Mouse (Mus musculus) spleen, postnatal 36 days (tissue): ENCODE measurements at regions not wholly inside any gene's neighbourhood (a gene's known extent, or its start where the extent isn't known, plus 50 kb on each side); places are given as distances from the start of the nearest gene placed in this dataset.

Experiments
- DNase-seq, 2 experiments: peaks; one replicate each; pipeline ENCODE4 v3.0.0; 2022; ENCODE audit warnings: low spot score in 2 of 2, mixed read lengths in 1 of 2

GRCm38 (mm10) chr15:72101730-72102129 lies 1732.6 kb upstream of the Gm6569 start:
- DNase-seq, result no peak

GRCm38 (mm10) chr15:72105830-72106413 lies 1728.4 kb upstream of the Gm6569 start:
- DNase-seq, result no peak

GRCm38 (mm10) chr15:72110520-72110919 lies 1723.8 kb upstream of the Gm6569 start:
- no peak for DNase-seq

GRCm38 (mm10) chr15:72116772-72117171 lies 1717.6 kb upstream of the Gm6569 start:
- DNase-seq, result no peak

GRCm38 (mm10) chr15:72134226-72134625 lies 1700.1 kb upstream of the Gm6569 start:
- no peak for DNase-seq

GRCm38 (mm10) chr15:72135992-72136617 lies 1698.3 kb upstream of the Gm6569 start:
- no peak for DNase-seq

- DNase-seq, result no peak
Observed at GRCm38 (mm10) chr15:72140122-72140521, 1694.2 kb upstream of the Gm6569 start.

GRCm38 (mm10) chr15:72150581-72150980 lies 1683.8 kb upstream of the Gm6569 start:
- no peak for DNase-seq

- DNase-seq, result no peak
Observed at GRCm38 (mm10) chr15:72158505-72158904, 1675.9 kb upstream of the Gm6569 start.

GRCm38 (mm10) chr15:72200861-72201260 lies 1633.5 kb upstream of the Gm6569 start:
- no peak for DNase-seq

- no peak for DNase-seq
Observed at GRCm38 (mm10) chr15:72201791-72202190, 1632.6 kb upstream of the Gm6569 start.

GRCm38 (mm10) chr15:72205240-72205799 lies 1629.0 kb upstream of the Gm6569 start:
- DNase-seq, result no peak

GRCm38 (mm10) chr15:72205950-72206349 lies 1628.4 kb upstream of the Gm6569 start:
- DNase-seq, result peak; percentile 1 to 3

GRCm38 (mm10) chr15:72207589-72207988 lies 1626.8 kb upstream of the Gm6569 start:
- DNase-seq, result no peak

GRCm38 (mm10) chr15:72208076-72208475 lies 1626.3 kb upstream of the Gm6569 start:
- DNase-seq, result no peak

GRCm38 (mm10) chr15:72208973-72209372 lies 1625.4 kb upstream of the Gm6569 start:
- no peak for DNase-seq

GRCm38 (mm10) chr15:72217731-72218130 lies 1616.6 kb upstream of the Gm6569 start:
- DNase-seq, result no peak

- no peak for DNase-seq
Observed at GRCm38 (mm10) chr15:72219985-72220384, 1614.4 kb upstream of the Gm6569 start.

GRCm38 (mm10) chr15:72220786-72221185 lies 1613.6 kb upstream of the Gm6569 start:
- no peak for DNase-seq

- no peak for DNase-seq
Observed at GRCm38 (mm10) chr15:72232355-72232754, 1602.0 kb upstream of the Gm6569 start.

- no peak for DNase-seq
Observed at GRCm38 (mm10) chr15:72264619-72265018, 1569.7 kb upstream of the Gm6569 start.

- no peak for DNase-seq
Observed at GRCm38 (mm10) chr15:72283846-72284245, 1550.5 kb upstream of the Gm6569 start.

- DNase-seq, result no peak
Observed at GRCm38 (mm10) chr15:72296648-72297047, 1537.7 kb upstream of the Gm6569 start.
